Mouse (Mus musculus) kidney, postnatal 25 days (tissue): Measurements from ENCODE around the gene Foxp3.

Experiments
- DNase-seq, 2 experiments: peaks; one replicate each; pipeline ENCODE4 v3.0.0; 2021; ENCODE audit warnings: mixed read lengths in 2 of 2

Gene Foxp3

DNA sequence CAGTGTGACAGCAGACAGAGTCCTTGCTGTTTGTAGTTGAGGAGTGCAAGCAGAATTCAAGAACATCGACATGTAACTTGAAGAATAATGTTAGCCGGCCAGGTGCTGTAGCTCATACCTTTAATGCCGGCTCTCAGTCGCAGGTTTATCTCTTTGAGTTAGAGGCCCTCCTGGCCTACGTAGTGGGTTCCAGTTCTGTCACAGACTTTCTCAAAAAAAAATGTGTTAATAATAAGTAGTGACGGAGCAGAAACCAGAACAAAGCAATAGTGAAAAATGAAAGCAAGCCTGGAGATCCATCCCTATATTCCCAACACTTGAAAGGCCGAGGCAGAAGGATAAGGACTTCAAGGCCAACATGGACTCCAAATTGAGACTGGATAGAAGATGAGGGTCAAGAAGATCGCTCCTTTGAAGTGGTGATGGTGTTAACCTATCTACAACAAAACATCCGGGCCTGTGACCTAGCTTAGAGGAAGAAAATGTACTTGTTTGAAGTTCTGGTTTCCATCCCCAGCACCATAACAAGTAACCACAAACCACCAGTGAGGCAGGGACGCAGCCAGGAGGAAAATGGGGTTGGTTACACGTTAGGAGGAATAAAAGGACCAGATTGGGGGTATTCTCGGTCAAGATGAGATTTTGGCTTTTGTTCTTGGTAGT, 44.6 kb downstream of the Foxp3 start:
- no peak for DNase-seq

DNA sequence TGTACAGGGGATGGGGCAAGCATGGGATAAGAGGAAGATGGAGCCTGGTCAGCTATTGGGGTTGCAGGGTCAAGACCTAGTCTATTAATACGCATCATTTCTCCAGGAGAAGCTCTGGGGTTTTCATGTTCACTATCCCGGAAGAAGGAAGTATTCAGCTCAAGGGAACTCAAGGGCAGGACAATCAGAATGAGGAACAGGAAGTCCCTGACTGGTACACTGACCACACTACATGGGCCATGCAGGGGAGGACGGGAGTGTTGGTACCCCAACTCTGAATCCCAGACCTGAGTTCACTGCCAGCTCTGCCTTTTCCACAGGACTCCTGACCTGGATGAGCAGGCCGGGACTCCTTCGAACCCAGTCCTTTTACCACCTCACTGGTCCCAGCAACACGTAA, 59.1 kb downstream of the Foxp3 start:
- DNase-seq, result no peak

DNA sequence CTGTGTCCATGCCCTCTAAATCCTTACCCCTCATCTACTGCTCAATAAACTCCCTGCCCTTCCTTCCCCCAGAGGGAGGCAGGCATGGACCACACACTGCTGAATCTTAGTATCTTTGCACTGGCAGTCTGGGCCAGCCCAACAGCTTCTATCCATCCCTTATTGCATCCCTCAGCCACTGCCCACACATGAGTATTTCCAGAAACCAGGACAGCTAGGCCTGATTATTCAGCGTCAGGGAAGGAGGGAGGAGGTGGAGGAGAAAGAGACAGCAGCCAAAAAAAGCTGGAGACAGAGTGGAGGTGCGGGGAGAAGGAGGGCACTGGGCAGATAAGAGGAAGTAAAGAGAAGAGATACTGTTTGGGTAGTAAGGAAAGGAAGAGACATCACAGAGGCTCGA, 61.7 kb downstream of the Foxp3 start:
- DNase-seq, result no peak

DNA sequence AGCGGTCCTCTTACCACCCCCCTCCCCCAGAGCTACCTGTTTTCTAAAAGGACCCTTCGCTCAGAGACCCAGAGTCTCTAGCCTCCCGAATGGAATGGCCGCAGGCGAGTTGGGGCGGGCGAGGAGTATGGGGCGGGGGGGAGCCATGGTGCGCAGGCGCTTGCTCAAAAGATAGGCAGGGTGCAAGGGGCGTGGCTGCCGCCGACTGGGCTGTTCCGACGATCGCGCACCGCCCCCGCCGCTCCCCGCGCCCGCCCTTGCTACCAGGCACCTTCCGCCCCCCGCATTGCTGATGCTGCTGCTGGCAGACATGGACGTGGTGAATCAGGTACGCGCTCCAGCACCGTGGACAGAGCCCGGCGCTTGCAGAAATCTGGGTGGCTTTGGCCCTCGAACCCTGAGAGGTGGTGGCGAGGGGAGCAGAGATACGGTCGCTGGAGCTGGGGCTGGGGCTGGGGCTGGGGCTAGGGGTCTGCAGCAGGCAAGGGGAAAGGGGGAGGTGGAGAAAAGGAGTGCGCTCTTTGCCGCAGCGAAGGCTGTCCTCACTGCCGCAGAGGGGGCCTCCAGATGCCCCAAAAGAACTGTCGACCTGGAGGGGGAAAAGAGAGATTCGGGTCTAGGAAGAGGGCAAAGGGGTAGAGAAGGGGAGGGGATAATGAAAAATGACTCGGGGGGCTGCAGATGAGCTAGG, 65.1 kb downstream of the Foxp3 start, which contains the start of gene Syp:
TSS of gene Syp (plus strand) at position 71 of the 691 bp plus-strand sequence.
- peak; percentile 79 to 82 for DNase-seq

DNA sequence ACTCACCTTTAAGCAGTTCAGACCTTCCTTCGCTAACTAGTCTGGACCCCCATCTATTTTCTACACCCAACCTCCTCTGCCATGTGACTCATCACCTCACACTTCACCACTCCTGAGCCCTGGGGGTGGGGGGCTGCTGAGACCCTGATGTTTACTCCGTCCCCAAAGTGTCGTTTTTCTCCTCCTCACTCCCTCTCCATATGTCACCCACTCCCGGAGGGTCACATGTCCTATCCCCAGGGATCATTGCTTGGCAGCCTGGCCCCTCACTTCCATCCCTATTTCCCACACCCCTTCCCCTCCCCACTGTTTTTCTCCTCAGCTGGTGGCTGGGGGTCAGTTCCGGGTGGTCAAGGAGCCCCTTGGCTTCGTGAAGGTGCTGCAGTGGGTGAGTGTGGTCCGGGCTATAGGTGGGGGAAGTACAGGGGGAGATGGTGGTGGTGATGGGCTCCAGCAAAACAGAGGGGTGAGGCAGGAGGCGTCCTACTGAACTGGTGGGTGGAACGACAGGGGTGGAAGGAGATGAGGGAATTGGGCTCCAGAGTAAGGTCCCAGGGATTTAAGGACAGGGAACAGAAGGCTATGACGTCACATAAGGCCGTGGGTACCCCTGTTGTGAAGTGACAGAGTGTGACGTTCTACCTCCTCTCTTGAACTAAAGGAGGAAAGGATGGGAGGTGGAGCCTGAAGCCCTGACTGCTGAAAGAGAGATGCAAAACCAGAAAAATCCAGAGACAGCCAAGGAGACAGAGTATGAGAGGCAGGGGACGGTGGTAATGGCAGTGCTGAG, 66.3 kb downstream of the Foxp3 start:
- no peak for DNase-seq

DNA sequence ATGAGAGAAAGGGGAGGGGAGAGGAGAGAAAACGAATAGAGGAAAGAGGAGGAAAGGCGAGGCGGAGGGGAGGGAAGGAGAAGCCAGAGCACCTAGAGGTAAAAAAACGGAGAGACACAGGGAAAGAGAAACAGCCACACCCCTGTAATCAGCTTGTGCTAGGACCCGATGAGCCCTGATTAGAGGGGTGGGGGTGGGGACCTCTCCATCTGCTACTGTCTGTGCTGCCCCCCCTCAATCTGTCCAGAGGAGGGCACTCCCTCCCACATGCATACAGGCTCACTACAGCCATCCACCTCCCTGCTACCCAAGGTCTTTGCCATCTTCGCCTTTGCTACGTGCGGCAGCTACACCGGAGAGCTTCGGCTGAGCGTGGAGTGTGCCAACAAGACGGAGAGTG, 67.3 kb downstream of the Foxp3 start:
- no peak for DNase-seq
